Mouse (Mus musculus): ENCODE measurements around the gene Gprc6a. TPM values are rescaled to one million over a fixed set of nuclear protein-coding genes. Genes with fewer than 3 reads are reported as not detected.
A peak's percentile ranks its signal among the peaks of the same experiment; 100 is the strongest.

Gprc6a gene
- total RNA-seq (2014; rRNA removed) (0.83 TPM in 1 of 2 replicates, not detected in the other), polyA plus RNA-seq (2015; fragmentation: Nextera tagmentation; extraction: Ambion mirVana) (0.08 and 0.09 TPM in 2 replicates)

GRCm38 (mm10) chr10:51631411-51632136, at the start of gene Gprc6a:
Gprc6a (minus strand) TSS chr10:51631461.
- TF ChIP-seq CTCF (IDR thresholded peaks at IDR 0.05; ENCODE audit: low read depth): no peak

GRCm38 (mm10) chr10:51678251-51678639, 47.0 kb upstream of the Gprc6a start:
- Histone ChIP-seq H3K9me3 (ENCODE audit: low read length) (no peaks in the 10 kb centered on the region), H3K27ac (no peak overlapping the region), H3K36me3 (ENCODE audit: insufficient read depth, low read length) (no peaks in the 10 kb centered on the region), H3K4me3 (ENCODE audit: low read length) (peak overlapping the region; percentile 41), H3K27me3 (ENCODE audit: insufficient read depth, low read length) (no peaks in the 10 kb centered on the region), H3K4me2 (ENCODE audit: low read depth, low read length) (peak overlapping the region; percentile 83), H3K9ac (replicated peaks; ENCODE audit: low read length) (peak overlapping the region; percentile 22; the same call in 1 of the 2 replicates), H3K4me1 (ENCODE audit: insufficient read depth, low read length) (no peaks in the 10 kb centered on the region)
- ATAC-seq (no peak), DNase-seq (ENCODE audit: low spot score) (no peak)
- no peak for TF ChIP-seq CTCF (IDR thresholded peaks at IDR 0.05; ENCODE audit: low read depth)
- 9% methylated on average over 10 of the region's 10 CpGs for WGBS

More at GRCm38 (mm10) chr10:51631411-51632136, at the start of gene Gprc6a:
- Histone ChIP-seq H3K9ac (replicated peaks; ENCODE audit: low read length) (no peak within 1 kb of the TSS), H3K27me3 (ENCODE audit: insufficient read depth, low read length) (no peaks in the 10 kb centered on the region), H3K4me1 (ENCODE audit: insufficient read depth, low read length) (no peaks in the 10 kb centered on the region), H3K9me3 (ENCODE audit: low read length) (no peaks in the 10 kb centered on the region), H3K27ac (no peak within 1 kb of the TSS), H3K4me2 (ENCODE audit: low read depth, low read length) (no peak within 1 kb of the TSS), H3K36me3 (ENCODE audit: insufficient read depth, low read length) (no peaks in the 10 kb centered on the region), H3K4me3 (ENCODE audit: low read length) (no peak within 1 kb of the TSS)
- WGBS: 40% methylated on average over 8 of the region's 8 CpGs
- ATAC-seq (no peak), DNase-seq (ENCODE audit: low spot score) (no peak)

GRCm38 (mm10) chr10:51677548-51678250, 46.4 kb upstream of the Gprc6a start, which contains the start of gene Rfx6:
Rfx6 (plus strand) TSS chr10:51677756.
- Histone ChIP-seq H3K27ac (no peak within 1 kb of the TSS), H3K4me2 (ENCODE audit: low read depth, low read length) (peak within 1 kb of the TSS; percentile 83), H3K36me3 (ENCODE audit: insufficient read depth, low read length) (no peaks in the 10 kb centered on the region), H3K9ac (replicated peaks; ENCODE audit: low read length) (peak within 1 kb of the TSS; percentile 22; the same call in 1 of the 2 replicates), H3K4me1 (ENCODE audit: insufficient read depth, low read length) (no peaks in the 10 kb centered on the region), H3K27me3 (ENCODE audit: insufficient read depth, low read length) (no peaks in the 10 kb centered on the region), H3K4me3 (ENCODE audit: low read length) (peak within 1 kb of the TSS; percentile 41), H3K9me3 (ENCODE audit: low read length) (no peaks in the 10 kb centered on the region)
- DNase-seq (ENCODE audit: low spot score) (peak; percentile 35), ATAC-seq (peak; percentile 80)
- TF ChIP-seq CTCF (IDR thresholded peaks at IDR 0.05; ENCODE audit: low read depth): no peak
- WGBS: under 1% methylated on average over 38 of the region's 38 CpGs

- Histone ChIP-seq H3K4me3 (ENCODE audit: low read length) (no peak overlapping the region), H3K9me3 (ENCODE audit: low read length) (no peaks in the 10 kb centered on the region), H3K4me2 (ENCODE audit: low read depth, low read length) (no peak overlapping the region), H3K27me3 (ENCODE audit: insufficient read depth, low read length) (no peaks in the 10 kb centered on the region), H3K27ac (no peak overlapping the region), H3K4me1 (ENCODE audit: insufficient read depth, low read length) (no peaks in the 10 kb centered on the region), H3K9ac (replicated peaks; ENCODE audit: low read length) (no peak overlapping the region), H3K36me3 (ENCODE audit: insufficient read depth, low read length) (no peaks in the 10 kb centered on the region)
- no peak for TF ChIP-seq CTCF (IDR thresholded peaks at IDR 0.05; ENCODE audit: low read depth)
- no peak for DNase-seq (ENCODE audit: low spot score)
- WGBS: 50% methylated on average over 1 of the region's 1 CpGs
- ATAC-seq: 0 out of 2 replicates have a peak, but pooled peaks have one; percentile 15
Observed at GRCm38 (mm10) chr10:51672082-51672779, 41.0 kb upstream of the Gprc6a start.

- no peak for TF ChIP-seq CTCF (IDR thresholded peaks at IDR 0.05; ENCODE audit: low read depth)
- H3K9ac ChIP-seq (replicated peaks; ENCODE audit: low read length): no peak overlapping the region
- no peak for ATAC-seq
- H3K4me3 ChIP-seq (ENCODE audit: low read length): no peak overlapping the region
- no peaks in the 10 kb centered on the region for H3K27me3 ChIP-seq (ENCODE audit: insufficient read depth, low read length)
- no peaks in the 10 kb centered on the region for H3K36me3 ChIP-seq (ENCODE audit: insufficient read depth, low read length)
- DNase-seq (ENCODE audit: low spot score): no peak
- H3K4me1 ChIP-seq (ENCODE audit: insufficient read depth, low read length): no peaks in the 10 kb centered on the region
- no peak overlapping the region for H3K4me2 ChIP-seq (ENCODE audit: low read depth, low read length)
- 84% methylated on average over 4 of the region's 4 CpGs for WGBS
- H3K9me3 ChIP-seq (ENCODE audit: low read length): no peaks in the 10 kb centered on the region
- no peak overlapping the region for H3K27ac ChIP-seq
Observed at GRCm38 (mm10) chr10:51671583-51671982, 40.3 kb upstream of the Gprc6a start.

GRCm38 (mm10) chr10:51669334-51669733, 38.1 kb upstream of the Gprc6a start:
- no peak for TF ChIP-seq CTCF (IDR thresholded peaks at IDR 0.05; ENCODE audit: low read depth)

More at GRCm38 (mm10) chr10:51669334-51669733, 38.1 kb upstream of the Gprc6a start:
- no peak overlapping the region for H3K4me3 ChIP-seq (ENCODE audit: low read length)
- no peaks in the 10 kb centered on the region for H3K9me3 ChIP-seq (ENCODE audit: low read length)
- H3K36me3 ChIP-seq (ENCODE audit: insufficient read depth, low read length): no peaks in the 10 kb centered on the region
- DNase-seq (ENCODE audit: low spot score) (no peak), ATAC-seq (no peak)
- no peak overlapping the region for H3K27ac ChIP-seq
- H3K4me1 ChIP-seq (ENCODE audit: insufficient read depth, low read length): no peaks in the 10 kb centered on the region
- no peak overlapping the region for H3K4me2 ChIP-seq (ENCODE audit: low read depth, low read length)
- no peaks in the 10 kb centered on the region for H3K27me3 ChIP-seq (ENCODE audit: insufficient read depth, low read length)
- H3K9ac ChIP-seq (replicated peaks; ENCODE audit: low read length): no peak overlapping the region
